Mouse (Mus musculus) intestine, embryonic 14.5 days (tissue): ENCODE results near the gene Tlx3. TPM values are rescaled to one million over a fixed set of nuclear protein-coding genes. Genes with fewer than 3 reads are reported as not detected.

Experiments used
- ATAC-seq: fragments of 200-750 bp; cut with Nextera tagmentation; replicated peaks from 2 replicates; pipeline ENCODE4 v1.8.0; 2017; ENCODE audit warnings: low read depth, moderate number of reproducible peaks, moderate TSS enrichment, moderate library complexity; ENCODE audit not compliant: low FRiP score, low TSS enrichment
- DNase-seq: peaks from one replicate; pipeline ENCODE4 v3.0.0-alpha.2; 2018; ENCODE audit warnings: low spot score
- H3K27ac ChIP-seq: fragments of 300-500 bp; sonication (generic); 2 replicates; pipeline ENCODE4 v1.5.1; 2014; ENCODE audit warnings: low read depth, mild to moderate bottlenecking, control low read depth
- H3K27me3 ChIP-seq: fragments of 300-500 bp; sonication (generic); replicated peaks from 2 replicates; pipeline ENCODE4 v1.6.1; 2014; ENCODE audit warnings: low read length, control low read depth; ENCODE audit not compliant: control insufficient read depth, insufficient read depth
- H3K36me3 ChIP-seq: fragments of 300-500 bp; sonication (generic); 2 replicates; pipeline ENCODE4 v1.6.1; 2014; ENCODE audit warnings: low read length, control low read depth; ENCODE audit not compliant: control insufficient read depth, insufficient read depth
- H3K4me1 ChIP-seq: fragments of 300-500 bp; sonication (generic); replicated peaks from 2 replicates; pipeline ENCODE4 v1.6.1; 2014; ENCODE audit warnings: low read length, control low read depth, mixed read lengths; ENCODE audit not compliant: control insufficient read depth, insufficient read depth
- H3K4me2 ChIP-seq: fragments of 300-500 bp; sonication (generic); 2 replicates; pipeline ENCODE4 v1.6.1; 2014; ENCODE audit warnings: low read length
- H3K4me3 ChIP-seq: fragments of 300-500 bp; sonication (generic); 2 replicates; pipeline ENCODE4 v1.5.1; 2014; ENCODE audit warnings: low read depth, low read length, control low read depth, mixed read lengths
- H3K9ac ChIP-seq: fragments of 300-500 bp; sonication (generic); 2 replicates; pipeline ENCODE4 v1.6.1; 2014; ENCODE audit warnings: mild to moderate bottlenecking, low read length
- H3K9me3 ChIP-seq: fragments of 300-500 bp; sonication (generic); 2 replicates; pipeline ENCODE4 v1.6.1; 2016; ENCODE audit warnings: low read length, control low read depth; ENCODE audit not compliant: control insufficient read depth
- WGBS: fragments of 180-500 bp; shearing (Covaris S2); extraction: QIAGEN DNeasy Blood & Tissue Kit; methylation state at CpG from one replicate; pipeline ENCODE4 v1.1.7; 2014; 5-methylcytosine and 5-hydroxymethylcytosine counted together
- polyA plus RNA-seq: library from polyadenylated mRNA; unstranded; fragments of >200 nt; fragmentation: Nextera tagmentation; extraction: Ambion mirVana; gene quantifications from 2 replicates; pipeline ENCODE4 v1.2.1, GENCODE M21; 2014

Gene Tlx3
- polyA plus RNA-seq, 1 experiment from 2014 or later = 0.19 TPM

GRCm38 (mm10) chr11:33217384-33218079 is 14.1 kb upstream of the Tlx3 start:
- H3K9ac ChIP-seq = no peak overlapping the region
- H3K4me2 ChIP-seq = no peak overlapping the region
- ATAC-seq (no peak), DNase-seq (peak; percentile 58)
- H3K27ac ChIP-seq = no peak overlapping the region
- H3K9me3 ChIP-seq = no peaks in the 10 kb centered on the region
- H3K36me3 ChIP-seq = no peaks in the 10 kb centered on the region
- H3K4me3 ChIP-seq = no peak overlapping the region
- 58% methylated on average over 8 of the region's 8 CpGs for WGBS
- H3K4me1 ChIP-seq = peaks cover 9% of the 10 kb centered on the region
- H3K27me3 ChIP-seq = no peaks in the 10 kb centered on the region

- no peaks in the 10 kb centered on the region for H3K9me3 ChIP-seq
- peaks cover 61% of the 10 kb centered on the region for H3K27me3 ChIP-seq
- no peak overlapping the region for H3K4me3 ChIP-seq
- H3K27ac ChIP-seq = no peak overlapping the region
- no peak overlapping the region for H3K4me2 ChIP-seq
- ATAC-seq (no peak), DNase-seq (no peak)
- no peak overlapping the region for H3K9ac ChIP-seq
- no peaks in the 10 kb centered on the region for H3K36me3 ChIP-seq
- WGBS = 87% methylated on average over 2 of the region's 2 CpGs
- peaks cover 4% of the 10 kb centered on the region; the same call in 1 of the 2 replicates for H3K4me1 ChIP-seq
Observed at GRCm38 (mm10) chr11:33207411-33207810, 4.0 kb upstream of the Tlx3 start.

- no peak for ATAC-seq
- peaks cover 15% of the 10 kb centered on the region; the same call in 1 of the 2 replicates for H3K4me1 ChIP-seq
- H3K4me3 ChIP-seq = no peak overlapping the region
- H3K4me2 ChIP-seq = no peak overlapping the region
- H3K9ac ChIP-seq = no peak overlapping the region
- no peak overlapping the region for H3K27ac ChIP-seq
- H3K36me3 ChIP-seq = no peaks in the 10 kb centered on the region
- DNase-seq = peak; percentile 72
- WGBS = 10% methylated on average over 3 of the region's 3 CpGs
- peaks cover 85% of the 10 kb centered on the region for H3K27me3 ChIP-seq
- no peaks in the 10 kb centered on the region for H3K9me3 ChIP-seq
Observed at GRCm38 (mm10) chr11:33204966-33205365, 1.6 kb upstream of the Tlx3 start.

DNA sequence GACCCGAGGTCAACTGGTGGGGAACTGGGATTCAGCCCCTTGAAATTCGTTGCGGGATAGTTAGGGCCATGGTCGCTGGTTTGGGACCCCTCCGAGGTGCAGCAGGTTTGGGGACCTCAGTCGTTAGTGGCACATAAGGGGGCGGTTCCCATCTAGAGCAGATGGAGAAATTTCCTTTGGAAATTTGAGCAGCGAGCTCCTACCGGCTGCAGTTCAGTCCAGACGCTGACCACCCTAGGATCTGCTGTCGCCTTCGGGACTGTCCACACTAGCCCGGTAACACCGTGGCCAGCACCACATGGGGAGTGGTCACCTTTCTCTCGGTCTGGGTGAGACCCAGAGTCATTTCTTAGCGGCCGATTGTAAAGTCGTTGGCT is 928 bp upstream of the Tlx3 start:
- Histone ChIP-seq H3K36me3 (no peaks in the 10 kb centered on the region), H3K4me2 (no peak overlapping the region), H3K4me3 (0 out of 2 replicates have a peak overlapping the region, but pooled peaks have one; percentile 22), H3K27ac (no peak overlapping the region), H3K9ac (no peak overlapping the region), H3K4me1 (peaks cover 15% of the 10 kb centered on the region; the same call in 1 of the 2 replicates), H3K27me3 (peaks cover 89% of the 10 kb centered on the region), H3K9me3 (no peaks in the 10 kb centered on the region)
- WGBS = 1% methylated on average over 18 of the region's 18 CpGs
- ATAC-seq (no peak), DNase-seq (peak; percentile 77)

GRCm38 (mm10) chr11:33202972-33203371 is 417 bp downstream of the Tlx3 start:
- H3K9ac ChIP-seq = no peak overlapping the region
- peaks cover 99% of the 10 kb centered on the region for H3K27me3 ChIP-seq
- H3K9me3 ChIP-seq = no peaks in the 10 kb centered on the region
- 2% methylated on average over 43 of the region's 47 CpGs for WGBS
- ATAC-seq (no peak), DNase-seq (peak; percentile 72)
- no peaks in the 10 kb centered on the region for H3K36me3 ChIP-seq
- H3K4me2 ChIP-seq = peak overlapping the region; percentile 39
- H3K4me1 ChIP-seq = peaks cover 15% of the 10 kb centered on the region; the same call in 1 of the 2 replicates
- peak overlapping the region; percentile 22 for H3K4me3 ChIP-seq
- no peak overlapping the region for H3K27ac ChIP-seq

DNA sequence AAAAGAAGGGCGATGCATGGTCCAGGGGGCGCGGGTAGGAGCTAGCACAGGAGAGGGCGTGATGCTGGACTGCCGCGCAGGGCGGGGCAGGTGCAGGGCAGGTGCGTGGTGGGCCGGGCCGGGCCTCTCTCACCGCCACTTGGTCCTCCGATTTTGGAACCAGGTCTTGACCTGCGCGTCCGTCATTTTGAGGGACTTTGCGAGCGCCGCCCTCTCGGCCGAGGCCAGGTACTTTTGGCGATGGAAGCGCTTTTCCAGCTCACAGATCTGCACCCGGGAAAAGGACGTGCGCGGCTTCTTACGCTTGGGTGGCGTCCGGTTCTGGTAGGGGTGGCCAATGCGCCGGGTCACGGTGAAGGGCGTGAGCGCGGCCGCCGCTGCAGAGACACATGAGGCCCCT is 1.1 kb downstream of the Tlx3 start:
- peaks cover 15% of the 10 kb centered on the region; the same call in 1 of the 2 replicates for H3K4me1 ChIP-seq
- DNase-seq (no peak), ATAC-seq (no peak)
- no peaks in the 10 kb centered on the region for H3K36me3 ChIP-seq
- 1% methylated on average over 37 of the region's 37 CpGs for WGBS
- H3K27me3 ChIP-seq = peaks cover 100% of the 10 kb centered on the region
- H3K9me3 ChIP-seq = no peaks in the 10 kb centered on the region
- no peak overlapping the region for H3K4me3 ChIP-seq
- H3K9ac ChIP-seq = no peak overlapping the region
- no peak overlapping the region for H3K27ac ChIP-seq
- no peak overlapping the region for H3K4me2 ChIP-seq

- Histone ChIP-seq H3K9me3 (0 out of 2 replicates have a peak, but pooled peaks cover 3% of the 10 kb centered on the region), H3K9ac (no peak overlapping the region), H3K4me2 (peak overlapping the region; percentile 48), H3K36me3 (no peaks in the 10 kb centered on the region), H3K4me3 (peak overlapping the region; percentile 26; the same call in 1 of the 2 replicates), H3K4me1 (peaks cover 15% of the 10 kb centered on the region; the same call in 1 of the 2 replicates), H3K27me3 (peaks cover 100% of the 10 kb centered on the region), H3K27ac (no peak overlapping the region)
- DNase-seq (no peak), ATAC-seq (0 out of 2 replicates have a peak, but pooled peaks have one; percentile 4)
- WGBS = 2% methylated on average over 19 of the region's 19 CpGs
Observed at GRCm38 (mm10) chr11:33201626-33202010, 1.8 kb downstream of the Tlx3 start.

- H3K4me2 ChIP-seq = peak overlapping the region; percentile 48
- WGBS = under 1% methylated on average over 76 of the region's 76 CpGs
- DNase-seq (peak; percentile 83), ATAC-seq (peak; percentile 13; the same call in 1 of the 2 replicates)
- H3K9ac ChIP-seq = no peak overlapping the region
- peaks cover 15% of the 10 kb centered on the region; the same call in 1 of the 2 replicates for H3K4me1 ChIP-seq
- no peak overlapping the region for H3K27ac ChIP-seq
- peaks cover 100% of the 10 kb centered on the region for H3K27me3 ChIP-seq
- no peaks in the 10 kb centered on the region for H3K36me3 ChIP-seq
- H3K9me3 ChIP-seq = 0 out of 2 replicates have a peak, but pooled peaks cover 3% of the 10 kb centered on the region
- H3K4me3 ChIP-seq = peak overlapping the region; percentile 26
Observed at GRCm38 (mm10) chr11:33200764-33201625, 2.4 kb downstream of the Tlx3 start.
